Mouse (Mus musculus) erythroblast, embryonic 14.5 days (primary cell): ENCODE results near the gene Sh3rf3.

Experiments used
- GATA1 ChIP-seq: IDR thresholded peaks from 2 replicates; pipeline ENCODE4 v1.6.1; 2012; ENCODE audit warnings: low read length, inconsistent platforms, mixed read lengths
- TAL1 ChIP-seq: IDR thresholded peaks from 3 replicates; pipeline ENCODE4 v1.6.1; 2012; ENCODE audit warnings: low read length, inconsistent platforms, mixed read lengths

GRCm38 (mm10) chr10:58802391-58802790, 10.8 kb upstream of the Sh3rf3 start:
- TF ChIP-seq TAL1 (no peak), GATA1 (no peak)
